Mouse (Mus musculus): Measurements from ENCODE around the gene Efna5. TPM values are rescaled to one million over a fixed set of nuclear protein-coding genes. Genes with fewer than 3 reads are reported as not detected.

Gene Efna5
- total and polyA plus RNA-seq, 2 experiments = 0.94 to 2.1 TPM

DNA sequence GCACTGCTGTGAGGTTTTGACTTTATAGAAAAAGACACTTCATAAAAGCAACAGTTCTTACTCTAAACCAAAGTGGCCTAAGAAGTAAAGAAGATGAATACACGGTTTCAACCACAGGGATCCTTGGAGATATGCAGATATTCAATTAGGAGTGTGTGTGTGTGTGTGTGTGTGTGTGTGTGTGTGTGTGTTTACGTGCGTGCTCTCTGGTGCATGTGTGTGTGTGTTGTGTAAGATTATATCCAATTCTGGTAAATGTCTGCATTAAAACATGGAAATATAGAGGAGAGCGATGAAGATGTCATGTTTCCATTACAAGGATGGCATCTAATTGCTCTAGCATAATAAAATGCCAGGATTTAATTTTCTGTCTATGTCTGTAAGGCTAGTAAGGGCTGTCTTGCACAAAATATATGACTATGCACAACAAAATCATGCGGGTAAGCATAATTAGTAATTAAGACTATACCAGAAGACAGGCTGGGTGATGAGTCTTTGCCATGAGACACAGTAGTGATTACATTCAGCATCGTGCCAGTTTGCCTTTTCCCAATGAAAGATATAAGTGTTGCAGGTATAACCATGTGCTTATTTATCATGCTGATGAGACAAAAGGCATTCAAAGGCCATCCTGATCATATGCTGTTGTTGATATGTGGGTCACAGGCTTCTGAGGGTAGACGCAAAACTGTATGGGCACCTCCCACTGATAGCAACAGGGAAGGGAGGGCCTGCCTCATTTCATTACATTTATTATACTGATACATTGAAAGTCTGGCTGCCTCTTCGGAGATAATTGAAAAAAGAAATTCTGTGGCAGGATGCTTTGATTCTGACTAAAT is 256.1 kb downstream of the Efna5 start:
- H3K4me3 ChIP-seq (ENCODE audit: insufficient read depth, low read depth, low read length) = no peak overlapping the region
- WGBS = 87% methylated on average over 8 of the region's 8 CpGs
- no peaks in the 10 kb centered on the region for H3K36me3 ChIP-seq (ENCODE audit: control insufficient read depth, insufficient read depth, low read length)
- H3K27ac ChIP-seq (replicated peaks; ENCODE audit: insufficient read depth, low read depth, low read length) = no peak overlapping the region
- H3K9ac ChIP-seq (ENCODE audit: low read depth, low read length) = no peak overlapping the region
- no peak for DNase-seq (ENCODE audit: extremely low read depth, low read depth, low spot score)
- no peaks in the 10 kb centered on the region for H3K27me3 ChIP-seq (ENCODE audit: control insufficient read depth, insufficient read depth, low read length)
- no peak for TF ChIP-seq CTCF (IDR thresholded peaks at IDR 0.05; ENCODE audit: low read depth, low read length)
- no peak for TF ChIP-seq POLR2A (IDR thresholded peaks at IDR 0.05; ENCODE audit: extremely low read depth, insufficient read depth, low read length)
- no peaks in the 10 kb centered on the region for H3K4me1 ChIP-seq (ENCODE audit: control insufficient read depth, insufficient read depth, low read length)
- no peaks in the 10 kb centered on the region for H3K79me2 ChIP-seq (ENCODE audit: control insufficient read depth, insufficient read depth, low read length)

DNA sequence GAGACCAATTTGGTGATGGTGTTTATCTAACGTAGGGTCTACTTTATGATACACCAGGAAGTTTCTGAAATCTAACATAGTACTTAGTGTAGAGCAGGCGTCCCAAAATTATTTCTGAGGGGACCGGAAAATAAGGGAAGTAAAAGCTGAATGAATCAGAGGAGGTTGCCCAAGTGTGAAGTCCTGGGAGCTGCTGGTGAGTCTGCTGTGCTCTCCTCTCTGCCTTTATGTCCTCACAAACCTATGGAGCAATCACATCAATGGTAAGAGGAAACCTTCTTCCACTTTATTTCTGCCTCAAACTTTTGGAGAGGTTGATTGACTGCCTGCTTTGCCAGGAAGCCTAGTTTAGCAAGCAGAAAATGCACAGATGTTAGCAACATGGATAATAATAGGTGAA is 257.9 kb downstream of the Efna5 start:
- H3K9ac ChIP-seq (ENCODE audit: low read depth, low read length) = no peak overlapping the region
- H3K27me3 ChIP-seq (ENCODE audit: control insufficient read depth, insufficient read depth, low read length) = no peaks in the 10 kb centered on the region
- H3K79me2 ChIP-seq (ENCODE audit: control insufficient read depth, insufficient read depth, low read length) = no peaks in the 10 kb centered on the region
- WGBS = 82% methylated on average over 3 of the region's 3 CpGs
- H3K4me3 ChIP-seq (ENCODE audit: insufficient read depth, low read depth, low read length) = no peak overlapping the region
- H3K4me1 ChIP-seq (ENCODE audit: control insufficient read depth, insufficient read depth, low read length) = no peaks in the 10 kb centered on the region
- TF ChIP-seq POLR2A (IDR thresholded peaks at IDR 0.05; ENCODE audit: extremely low read depth, insufficient read depth, low read length) (no peak), CTCF (IDR thresholded peaks at IDR 0.05; ENCODE audit: low read depth, low read length) (no peak)
- H3K27ac ChIP-seq (replicated peaks; ENCODE audit: insufficient read depth, low read depth, low read length) = no peak overlapping the region
- H3K36me3 ChIP-seq (ENCODE audit: control insufficient read depth, insufficient read depth, low read length) = no peaks in the 10 kb centered on the region
- no peak for DNase-seq (ENCODE audit: extremely low read depth, low read depth, low spot score)

DNA sequence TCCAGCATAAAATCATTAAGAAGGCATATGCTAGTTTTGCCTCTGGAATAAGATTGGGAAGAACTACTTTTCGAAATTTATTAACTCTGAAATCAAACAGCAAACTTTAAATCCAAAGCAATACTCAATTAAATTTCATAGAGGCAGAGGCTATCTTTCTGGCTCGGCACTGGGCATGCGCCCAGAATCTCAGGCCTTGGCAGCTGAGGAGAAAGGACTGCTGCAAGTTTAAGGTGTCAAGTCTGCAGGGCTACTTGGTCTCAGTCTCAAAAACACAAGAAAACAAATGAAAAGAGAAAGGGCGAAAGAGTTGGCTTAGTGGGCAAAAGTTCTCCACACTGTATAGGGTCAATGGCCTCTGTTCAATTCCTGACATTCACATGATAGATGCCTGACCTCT is 258.6 kb downstream of the Efna5 start:
- Histone ChIP-seq H3K79me2 (ENCODE audit: control insufficient read depth, insufficient read depth, low read length) (no peaks in the 10 kb centered on the region), H3K27ac (replicated peaks; ENCODE audit: insufficient read depth, low read depth, low read length) (no peak overlapping the region), H3K36me3 (ENCODE audit: control insufficient read depth, insufficient read depth, low read length) (no peaks in the 10 kb centered on the region), H3K9ac (ENCODE audit: low read depth, low read length) (no peak overlapping the region), H3K4me3 (ENCODE audit: insufficient read depth, low read depth, low read length) (no peak overlapping the region), H3K4me1 (ENCODE audit: control insufficient read depth, insufficient read depth, low read length) (no peaks in the 10 kb centered on the region), H3K27me3 (ENCODE audit: control insufficient read depth, insufficient read depth, low read length) (no peaks in the 10 kb centered on the region)
- 80% methylated on average over 4 of the region's 4 CpGs for WGBS
- DNase-seq (ENCODE audit: extremely low read depth, low read depth, low spot score) = no peak
- TF ChIP-seq POLR2A (IDR thresholded peaks at IDR 0.05; ENCODE audit: extremely low read depth, insufficient read depth, low read length) (no peak), CTCF (IDR thresholded peaks at IDR 0.05; ENCODE audit: low read depth, low read length) (no peak)

DNA sequence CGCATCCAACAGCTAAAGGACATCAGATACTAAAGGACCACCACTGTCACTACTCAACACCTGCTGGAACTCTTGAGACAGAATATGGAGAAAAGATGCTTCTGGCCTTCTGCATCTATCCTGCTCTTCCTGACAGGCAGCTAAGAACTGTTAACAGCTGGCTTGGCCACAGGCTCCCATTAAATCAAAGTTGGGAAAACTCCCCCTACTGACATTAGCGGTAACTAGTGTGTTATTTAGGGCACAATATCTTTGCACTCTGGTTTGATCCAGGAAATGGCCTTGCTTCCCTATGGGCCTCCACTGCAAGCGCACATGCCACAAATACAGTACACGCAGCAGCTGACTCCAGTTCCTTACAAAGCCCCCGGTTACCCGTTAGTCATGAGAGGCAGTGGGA is 266.0 kb downstream of the Efna5 start:
- no peak overlapping the region for H3K4me3 ChIP-seq (ENCODE audit: insufficient read depth, low read depth, low read length)
- no peaks in the 10 kb centered on the region for H3K36me3 ChIP-seq (ENCODE audit: control insufficient read depth, insufficient read depth, low read length)
- no peaks in the 10 kb centered on the region for H3K4me1 ChIP-seq (ENCODE audit: control insufficient read depth, insufficient read depth, low read length)
- WGBS = 81% methylated on average over 6 of the region's 6 CpGs
- TF ChIP-seq CTCF (IDR thresholded peaks at IDR 0.05; ENCODE audit: low read depth, low read length) (no peak), POLR2A (IDR thresholded peaks at IDR 0.05; ENCODE audit: extremely low read depth, insufficient read depth, low read length) (no peak)
- H3K27ac ChIP-seq (replicated peaks; ENCODE audit: insufficient read depth, low read depth, low read length) = no peak overlapping the region
- no peak overlapping the region for H3K9ac ChIP-seq (ENCODE audit: low read depth, low read length)
- DNase-seq (ENCODE audit: extremely low read depth, low read depth, low spot score) = no peak
- H3K79me2 ChIP-seq (ENCODE audit: control insufficient read depth, insufficient read depth, low read length) = no peaks in the 10 kb centered on the region
- H3K27me3 ChIP-seq (ENCODE audit: control insufficient read depth, insufficient read depth, low read length) = no peaks in the 10 kb centered on the region

DNA sequence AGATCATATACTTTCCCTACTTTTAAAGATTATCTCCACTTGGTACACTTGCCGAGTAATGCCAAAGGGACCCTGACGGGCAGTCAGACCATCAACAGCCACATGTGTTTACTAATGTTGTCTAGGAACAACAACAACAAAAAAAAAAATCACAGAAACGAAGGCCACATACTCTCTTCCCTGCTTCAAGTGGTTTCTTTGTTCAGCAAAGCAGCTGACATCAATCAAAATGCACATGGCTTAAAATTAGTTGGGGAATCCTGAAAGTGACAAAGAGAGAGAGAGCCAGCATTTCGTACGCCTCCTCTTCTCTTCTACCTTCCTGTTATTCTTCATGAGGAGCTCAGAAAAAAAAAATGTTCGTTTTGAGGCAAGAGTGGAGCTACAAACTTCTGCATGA is 266.4 kb downstream of the Efna5 start:
- TF ChIP-seq CTCF (IDR thresholded peaks at IDR 0.05; ENCODE audit: low read depth, low read length) = no peak
- TF ChIP-seq POLR2A (IDR thresholded peaks at IDR 0.05; ENCODE audit: extremely low read depth, insufficient read depth, low read length) = no peak
- 83% methylated on average over 6 of the region's 6 CpGs for WGBS
- Histone ChIP-seq H3K9ac (ENCODE audit: low read depth, low read length) (no peak overlapping the region), H3K27ac (replicated peaks; ENCODE audit: insufficient read depth, low read depth, low read length) (no peak overlapping the region), H3K27me3 (ENCODE audit: control insufficient read depth, insufficient read depth, low read length) (no peaks in the 10 kb centered on the region), H3K4me1 (ENCODE audit: control insufficient read depth, insufficient read depth, low read length) (no peaks in the 10 kb centered on the region), H3K79me2 (ENCODE audit: control insufficient read depth, insufficient read depth, low read length) (no peaks in the 10 kb centered on the region), H3K36me3 (ENCODE audit: control insufficient read depth, insufficient read depth, low read length) (no peaks in the 10 kb centered on the region), H3K4me3 (ENCODE audit: insufficient read depth, low read depth, low read length) (no peak overlapping the region)
- no peak for DNase-seq (ENCODE audit: extremely low read depth, low read depth, low spot score)

DNA sequence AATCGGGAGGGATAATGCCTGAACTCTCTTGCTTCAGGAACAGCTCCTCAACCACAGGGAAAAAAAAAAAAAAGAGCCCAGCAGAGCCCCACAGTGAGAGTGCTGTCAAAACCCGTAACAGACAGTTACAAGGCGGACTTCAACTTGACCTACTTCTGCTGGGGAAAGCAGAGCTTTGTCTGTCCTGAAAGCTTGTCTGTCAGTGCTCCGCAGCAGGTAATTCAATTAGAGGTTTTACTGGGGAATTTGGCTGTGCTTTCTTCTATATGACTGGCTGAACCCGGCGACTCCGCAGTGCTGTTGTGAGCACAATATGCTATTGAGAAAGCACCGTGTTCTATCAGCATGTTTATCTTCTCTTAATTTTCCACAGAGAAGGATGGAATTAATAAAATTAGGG is 266.9 kb downstream of the Efna5 start:
- Histone ChIP-seq H3K27ac (replicated peaks; ENCODE audit: insufficient read depth, low read depth, low read length) (no peak overlapping the region), H3K9ac (ENCODE audit: low read depth, low read length) (no peak overlapping the region), H3K36me3 (ENCODE audit: control insufficient read depth, insufficient read depth, low read length) (no peaks in the 10 kb centered on the region), H3K4me3 (ENCODE audit: insufficient read depth, low read depth, low read length) (no peak overlapping the region), H3K4me1 (ENCODE audit: control insufficient read depth, insufficient read depth, low read length) (no peaks in the 10 kb centered on the region), H3K27me3 (ENCODE audit: control insufficient read depth, insufficient read depth, low read length) (no peaks in the 10 kb centered on the region), H3K79me2 (ENCODE audit: control insufficient read depth, insufficient read depth, low read length) (no peaks in the 10 kb centered on the region)
- 90% methylated on average over 8 of the region's 8 CpGs for WGBS
- DNase-seq (ENCODE audit: extremely low read depth, low read depth, low spot score) = no peak
- TF ChIP-seq CTCF (IDR thresholded peaks at IDR 0.05; ENCODE audit: low read depth, low read length) (no peak), POLR2A (IDR thresholded peaks at IDR 0.05; ENCODE audit: extremely low read depth, insufficient read depth, low read length) (no peak)
